Mouse (Mus musculus) liver, embryonic 11.5 days (tissue): ENCODE results near the gene Sfrp5. TPM values are rescaled to one million over a fixed set of nuclear protein-coding genes. Genes with fewer than 3 reads are reported as not detected.

Experiments
- ATAC-seq: fragments of 200-750 bp; cut with Nextera tagmentation; replicated peaks from 2 replicates; pipeline ENCODE4 v1.8.0; 2017; ENCODE audit warnings: moderate number of reproducible peaks, mild to moderate bottlenecking, moderate TSS enrichment, moderate library complexity; ENCODE audit not compliant: low FRiP score
- DNase-seq: peaks from one replicate; pipeline ENCODE4 v3.0.0-alpha.2; 2017; ENCODE audit warnings: low spot score
- H3K27ac ChIP-seq: fragments of 300-500 bp; sonication (generic); 2 replicates; pipeline ENCODE4 v1.5.1; 2014; ENCODE audit warnings: mild to moderate bottlenecking, low read depth, low read length, control low read depth
- H3K27me3 ChIP-seq: fragments of 300-500 bp; sonication (generic); replicated peaks from 2 replicates; pipeline ENCODE4 v1.6.1; 2014; ENCODE audit warnings: low read length, mixed read lengths; ENCODE audit not compliant: control insufficient read depth, insufficient read depth
- H3K36me3 ChIP-seq: fragments of 300-500 bp; sonication (generic); 2 replicates; pipeline ENCODE4 v1.6.1; 2014; ENCODE audit warnings: mild to moderate bottlenecking, low read length, moderate library complexity, mixed read lengths; ENCODE audit not compliant: control insufficient read depth, insufficient read depth
- H3K4me1 ChIP-seq: fragments of 300-500 bp; sonication (generic); replicated peaks from 2 replicates; pipeline ENCODE4 v1.6.1; 2014; ENCODE audit warnings: low read length, mixed read lengths; ENCODE audit not compliant: control insufficient read depth, insufficient read depth
- H3K4me2 ChIP-seq: fragments of 300-500 bp; sonication (generic); 2 replicates; pipeline ENCODE4 v1.6.1; 2014; ENCODE audit warnings: mild to moderate bottlenecking, control low read depth, moderate library complexity
- H3K4me3 ChIP-seq: fragments of 300-500 bp; sonication (generic); 2 replicates; pipeline ENCODE4 v1.5.1; 2014; ENCODE audit warnings: low read depth, low read length, control low read depth
- H3K9ac ChIP-seq: fragments of 300-500 bp; sonication (generic); 2 replicates; pipeline ENCODE4 v1.6.1; 2014; ENCODE audit warnings: low read depth, low read length, control low read depth
- H3K9me3 ChIP-seq: fragments of 300-500 bp; sonication (generic); 2 replicates; pipeline ENCODE4 v1.6.1; 2016; ENCODE audit warnings: low read length, inconsistent platforms, mixed read lengths; ENCODE audit not compliant: control insufficient read depth
- WGBS: fragments of 180-500 bp; shearing (Covaris S2); extraction: QIAGEN DNeasy Blood & Tissue Kit; methylation state at CpG from one replicate; pipeline ENCODE4 v1.1.7; 2014; 5-methylcytosine and 5-hydroxymethylcytosine counted together
- polyA plus RNA-seq: library from polyadenylated mRNA; unstranded; fragments of >200 nt; fragmentation: Nextera tagmentation; extraction: Ambion mirVana; gene quantifications from 2 replicates; pipeline ENCODE4 v1.2.1, GENCODE M21; 2014

The Sfrp5 gene
- polyA plus RNA-seq, 1 experiment from 2014 or later, result 3.5 TPM

- Histone ChIP-seq H3K9me3 (no peaks in the 10 kb centered on the region), H3K27me3 (no peaks in the 10 kb centered on the region; the same call in 1 of the 2 replicates), H3K36me3 (no peaks in the 10 kb centered on the region), H3K4me3 (no peak overlapping the region), H3K4me2 (no peak overlapping the region), H3K4me1 (no peaks in the 10 kb centered on the region), H3K9ac (no peak overlapping the region), H3K27ac (no peak overlapping the region)
- 65% methylated on average over 6 of the region's 6 CpGs for WGBS
- DNase-seq, result no peak
- no peak for ATAC-seq
Measured at GRCm38 (mm10) chr19:42209976-42210375, 7.9 kb upstream of the Sfrp5 start.

GRCm38 (mm10) chr19:42209485-42209884 lies 7.4 kb upstream of the Sfrp5 start:
- no peak overlapping the region for H3K27ac ChIP-seq
- H3K27me3 ChIP-seq, result peaks cover 3% of the 10 kb centered on the region
- WGBS, result 73% methylated on average over 7 of the region's 7 CpGs
- ATAC-seq (no peak), DNase-seq (no peak)
- H3K9ac ChIP-seq, result no peak overlapping the region
- no peak overlapping the region for H3K4me3 ChIP-seq
- H3K4me2 ChIP-seq, result no peak overlapping the region
- H3K4me1 ChIP-seq, result no peaks in the 10 kb centered on the region
- H3K9me3 ChIP-seq, result no peaks in the 10 kb centered on the region
- H3K36me3 ChIP-seq, result no peaks in the 10 kb centered on the region

- ATAC-seq, result no peak
Measured at GRCm38 (mm10) chr19:42205201-42205600, 3.1 kb upstream of the Sfrp5 start.

GRCm38 (mm10) chr19:42204306-42204705 lies 2.3 kb upstream of the Sfrp5 start:
- no peak for ATAC-seq
- DNase-seq, result no peak
- Histone ChIP-seq H3K9me3 (no peaks in the 10 kb centered on the region), H3K4me2 (no peak overlapping the region), H3K9ac (no peak overlapping the region), H3K27ac (no peak overlapping the region), H3K4me1 (0 out of 2 replicates have a peak, but pooled peaks cover 4% of the 10 kb centered on the region), H3K36me3 (no peaks in the 10 kb centered on the region), H3K4me3 (no peak overlapping the region), H3K27me3 (peaks cover 51% of the 10 kb centered on the region)
- WGBS, result 77% methylated on average over 4 of the region's 4 CpGs

More at GRCm38 (mm10) chr19:42205201-42205600, 3.1 kb upstream of the Sfrp5 start:
- 79% methylated on average over 8 of the region's 8 CpGs for WGBS
- DNase-seq, result no peak
- no peak overlapping the region for H3K27ac ChIP-seq
- H3K4me3 ChIP-seq, result no peak overlapping the region
- no peak overlapping the region for H3K9ac ChIP-seq
- peaks cover 42% of the 10 kb centered on the region for H3K27me3 ChIP-seq
- H3K36me3 ChIP-seq, result no peaks in the 10 kb centered on the region
- H3K4me2 ChIP-seq, result no peak overlapping the region
- H3K4me1 ChIP-seq, result 0 out of 2 replicates have a peak, but pooled peaks cover 4% of the 10 kb centered on the region
- H3K9me3 ChIP-seq, result no peaks in the 10 kb centered on the region

GRCm38 (mm10) chr19:42202467-42202866 lies 415 bp upstream of the Sfrp5 start:
- no peaks in the 10 kb centered on the region for H3K9me3 ChIP-seq
- no peak overlapping the region for H3K4me3 ChIP-seq
- H3K27ac ChIP-seq, result no peak overlapping the region
- H3K4me1 ChIP-seq, result 0 out of 2 replicates have a peak, but pooled peaks cover 4% of the 10 kb centered on the region
- H3K27me3 ChIP-seq, result peaks cover 66% of the 10 kb centered on the region
- DNase-seq, result no peak
- H3K4me2 ChIP-seq, result peak overlapping the region; percentile 56; the same call in 1 of the 2 replicates
- H3K36me3 ChIP-seq, result no peaks in the 10 kb centered on the region
- WGBS, result 31% methylated on average over 8 of the region's 8 CpGs
- ATAC-seq, result no peak
- no peak overlapping the region for H3K9ac ChIP-seq

GRCm38 (mm10) chr19:42198026-42198425 lies 4.0 kb downstream of the Sfrp5 start:
- Histone ChIP-seq H3K4me3 (no peak overlapping the region), H3K36me3 (no peaks in the 10 kb centered on the region), H3K4me1 (0 out of 2 replicates have a peak, but pooled peaks cover 4% of the 10 kb centered on the region), H3K9ac (no peak overlapping the region), H3K27ac (no peak overlapping the region), H3K27me3 (peaks cover 54% of the 10 kb centered on the region), H3K9me3 (no peaks in the 10 kb centered on the region), H3K4me2 (no peak overlapping the region)
- WGBS, result 52% methylated on average over 11 of the region's 11 CpGs
- no peak for ATAC-seq
- no peak for DNase-seq

GRCm38 (mm10) chr19:42197066-42197465 lies 5.0 kb downstream of the Sfrp5 start:
- Histone ChIP-seq H3K27ac (no peak overlapping the region), H3K36me3 (no peaks in the 10 kb centered on the region; the same call in 1 of the 2 replicates), H3K9ac (no peak overlapping the region), H3K4me2 (no peak overlapping the region), H3K4me1 (0 out of 2 replicates have a peak, but pooled peaks cover 4% of the 10 kb centered on the region), H3K27me3 (peaks cover 45% of the 10 kb centered on the region), H3K9me3 (no peaks in the 10 kb centered on the region), H3K4me3 (no peak overlapping the region)
- DNase-seq (no peak), ATAC-seq (no peak)
- WGBS, result 71% methylated on average over 4 of the region's 4 CpGs

GRCm38 (mm10) chr19:42196378-42196777 lies 5.7 kb downstream of the Sfrp5 start:
- ATAC-seq, result no peak
- H3K4me3 ChIP-seq, result no peak overlapping the region
- peaks cover 38% of the 10 kb centered on the region for H3K27me3 ChIP-seq
- H3K9me3 ChIP-seq, result no peaks in the 10 kb centered on the region
- H3K27ac ChIP-seq, result no peak overlapping the region
- WGBS, result 81% methylated on average over 4 of the region's 4 CpGs
- peaks cover 5% of the 10 kb centered on the region for H3K36me3 ChIP-seq
- no peak for DNase-seq
- no peaks in the 10 kb centered on the region for H3K4me1 ChIP-seq
- no peak overlapping the region for H3K9ac ChIP-seq
- no peak overlapping the region for H3K4me2 ChIP-seq

- H3K9me3 ChIP-seq, result no peaks in the 10 kb centered on the region
- H3K27ac ChIP-seq, result no peak overlapping the region
- DNase-seq (no peak), ATAC-seq (no peak)
- H3K4me2 ChIP-seq, result no peak overlapping the region
- 74% methylated on average over 2 of the region's 2 CpGs for WGBS
- no peak overlapping the region for H3K4me3 ChIP-seq
- no peaks in the 10 kb centered on the region for H3K4me1 ChIP-seq
- H3K27me3 ChIP-seq, result peaks cover 7% of the 10 kb centered on the region
- H3K9ac ChIP-seq, result no peak overlapping the region
- peaks cover 13% of the 10 kb centered on the region for H3K36me3 ChIP-seq
Measured at GRCm38 (mm10) chr19:42193311-42193710, 8.7 kb downstream of the Sfrp5 start.
